Mouse (Mus musculus): ENCODE data around the gene Prpf4b.
"Not testable (repeated sequence)": the region's sequence is repeated elsewhere in the genome, so short reads cannot be mapped to it uniquely, and the experiment has no call there.

- not testable (repeated sequence) for TF ChIP-seq CTCF (IDR thresholded peaks at IDR 0.05; ENCODE audit: borderline replicate concordance, extremely low read depth, insufficient read depth, insufficient read length); POLR2A (IDR thresholded peaks at IDR 0.05; ENCODE audit: borderline replicate concordance, extremely low read depth, insufficient read depth, insufficient read length, poor library complexity, severe bottlenecking)
Measured at GRCm38 (mm10) chr13:34951437-34951836, 76.3 kb downstream of the Prpf4b start.

All from brain, embryonic 14.5 days (tissue).